Mouse (Mus musculus): ENCODE results near the gene Creb3l1.

Creb3l1 gene

GRCm38 (mm10) chr2:92034273-92034672 is 10.0 kb upstream of the Creb3l1 start:
- DNase-seq (ENCODE audit: low spot score): peak; percentile 38

GRCm38 (mm10) chr2:92030554-92030953 is 6.3 kb upstream of the Creb3l1 start:
- no peak for DNase-seq (ENCODE audit: low spot score)

- no peak for DNase-seq (ENCODE audit: low spot score)
These were observed 5.3 kb upstream of the Creb3l1 start for GRCm38 (mm10) chr2:92029387-92030133.

- DNase-seq (ENCODE audit: low spot score): no peak
These were observed 3.7 kb upstream of the Creb3l1 start for GRCm38 (mm10) chr2:92027811-92028590.

- no peak for DNase-seq (ENCODE audit: low spot score)
These were observed 1.7 kb upstream of the Creb3l1 start for GRCm38 (mm10) chr2:92025966-92026365.

- no peak for DNase-seq (ENCODE audit: low spot score)
These were observed 900 bp upstream of the Creb3l1 start for GRCm38 (mm10) chr2:92025202-92025601.

- no peak for DNase-seq (ENCODE audit: low spot score)
These were observed 684 bp downstream of the Creb3l1 start for GRCm38 (mm10) chr2:92023362-92024273.

- no peak for DNase-seq (ENCODE audit: low spot score)
These were observed 3.5 kb downstream of the Creb3l1 start for GRCm38 (mm10) chr2:92020676-92021265.

- no peak for DNase-seq (ENCODE audit: low spot score)
These were observed 6.9 kb downstream of the Creb3l1 start for GRCm38 (mm10) chr2:92017440-92017839.

- DNase-seq (ENCODE audit: low spot score): peak; percentile 90
These were observed 7.3 kb downstream of the Creb3l1 start for GRCm38 (mm10) chr2:92016981-92017380.

- DNase-seq (ENCODE audit: low spot score): no peak
These were observed 9.4 kb downstream of the Creb3l1 start for GRCm38 (mm10) chr2:92014891-92015290.

- DNase-seq (ENCODE audit: low spot score): no peak
These were observed 10.1 kb downstream of the Creb3l1 start for GRCm38 (mm10) chr2:92014248-92014647.

- DNase-seq (ENCODE audit: low spot score): peak; percentile 76
These were observed 11.4 kb downstream of the Creb3l1 start for GRCm38 (mm10) chr2:92012768-92013445.

- no peak for DNase-seq (ENCODE audit: low spot score)
These were observed 12.6 kb downstream of the Creb3l1 start for GRCm38 (mm10) chr2:92011424-92012353.

- peak; percentile 53 for DNase-seq (ENCODE audit: low spot score)
These were observed 15.5 kb downstream of the Creb3l1 start for GRCm38 (mm10) chr2:92008623-92009404.

- peak; percentile 96 for DNase-seq (ENCODE audit: low spot score)
These were observed 16.2 kb downstream of the Creb3l1 start for GRCm38 (mm10) chr2:92007933-92008622.

GRCm38 (mm10) chr2:92006983-92007921 is 17.1 kb downstream of the Creb3l1 start:
- peak; percentile 81 for DNase-seq (ENCODE audit: low spot score)

GRCm38 (mm10) chr2:92006491-92006890 is 17.8 kb downstream of the Creb3l1 start:
- DNase-seq (ENCODE audit: low spot score): no peak
